Mouse (Mus musculus) CH12.LX (cell line): Measurements from ENCODE around the gene Fam160a1. TPM values are rescaled to one million over a fixed set of nuclear protein-coding genes. Genes with fewer than 3 reads are reported as not detected.

ENCODE experiments used
- DNase-seq: peaks from one replicate; pipeline ENCODE4 v3.0.0-alpha.2; 2013; ENCODE audit errors: extremely low read depth
- H3K27ac ChIP-seq: 2 replicates; pipeline ENCODE4 v1.5.1; 2012; ENCODE audit warnings: low read depth, mild to moderate bottlenecking, control low read depth, moderate library complexity; ENCODE audit not compliant: insufficient read depth
- H3K27me3 ChIP-seq: replicated peaks from 2 replicates; pipeline ENCODE3; 2012; ENCODE audit warnings: inconsistent platforms
- H3K36me3 ChIP-seq, 2 experiments: replicated peaks in 1 of 2; 2 replicates each; pipeline versions ENCODE3 to v1.6.1; 2012; ENCODE audit warnings: inconsistent platforms in 1 of 2, low read length in 1 of 2, mild to moderate bottlenecking in 1 of 2, mixed read lengths in 1 of 2, moderate library complexity in 1 of 2; ENCODE audit not compliant: control insufficient read depth in 1 of 2, insufficient read depth in 1 of 2
- H3K4me1 ChIP-seq, 2 experiments: 2 replicates each; pipeline ENCODE4 v1.6.1; 2012; ENCODE audit warnings: inconsistent platforms in 1 of 2, moderate library complexity in 1 of 2; ENCODE audit not compliant: insufficient read depth in 2 of 2, control insufficient read depth in 1 of 2
- H3K4me2 ChIP-seq: 2 replicates; pipeline ENCODE4 v1.6.1; 2012; ENCODE audit warnings: low read depth, mild to moderate bottlenecking, control low read depth; ENCODE audit not compliant: poor library complexity, insufficient read depth, severe bottlenecking
- H3K4me3 ChIP-seq, 3 experiments: fragments of 150-350 bp in 1 of 3; sonication (generic) in 1 of 3; replicated peaks in 1 of 3; 2 replicates each; pipeline versions ENCODE3 to v1.5.1; 2011 to 2012; ENCODE audit warnings: low read depth in 2 of 3, low read length in 2 of 3, mild to moderate bottlenecking in 2 of 3, moderate library complexity in 2 of 3, control low read depth in 1 of 3, improper control_type of control experiment in 1 of 3, inconsistent platforms in 1 of 3, mixed read lengths in 1 of 3; ENCODE audit not compliant: poor library complexity in 1 of 3
- H3K79me2 ChIP-seq: replicated peaks from 2 replicates; pipeline ENCODE4 v1.6.1; 2012; ENCODE audit warnings: mild to moderate bottlenecking, moderate library complexity; ENCODE audit not compliant: control insufficient read depth, poor library complexity, insufficient read depth, severe bottlenecking; ENCODE audit errors: extremely low read depth
- H3K9ac ChIP-seq: 2 replicates; pipeline ENCODE4 v1.6.1; 2012; ENCODE audit warnings: low read depth, mild to moderate bottlenecking, control low read depth, moderate library complexity; ENCODE audit not compliant: insufficient read depth
- H3K9me3 ChIP-seq: replicated peaks from 2 replicates; pipeline ENCODE3; 2012; ENCODE audit warnings: low read length, inconsistent platforms, mixed read lengths
- BHLHE40 ChIP-seq: IDR thresholded peaks from 2 replicates; pipeline ENCODE4 v1.6.1; 2011; ENCODE audit warnings: mild to moderate bottlenecking, low read depth, low read length, improper control_type of control experiment
- CTCF ChIP-seq, 2 experiments: IDR thresholded peaks in 1 of 2; conservative IDR thresholded peaks in 1 of 2; 2 replicates each; pipeline ENCODE4 v1.5.1; 2011 to 2012; ENCODE audit warnings: low read depth in 2 of 2, low read length in 2 of 2, improper control_type of control experiment in 1 of 2, inconsistent platforms in 1 of 2, mild to moderate bottlenecking in 1 of 2, moderate library complexity in 1 of 2
- E2F4 ChIP-seq: IDR thresholded peaks from 2 replicates; pipeline ENCODE4 v1.6.1; 2011; ENCODE audit warnings: low read depth, low read length, improper control_type of control experiment; ENCODE audit not compliant: insufficient replicate concordance
- EP300 ChIP-seq: IDR thresholded peaks from 2 replicates; pipeline ENCODE4 v1.6.1; 2011; ENCODE audit warnings: low read length, improper control_type of control experiment
- GABPA ChIP-seq: IDR thresholded peaks from 2 replicates; pipeline ENCODE4 v1.6.1; 2012; ENCODE audit warnings: low read depth, low read length, improper control_type of control experiment, inconsistent platforms; ENCODE audit not compliant: insufficient replicate concordance
- HCFC1 ChIP-seq: IDR thresholded peaks from 2 replicates; pipeline ENCODE4 v1.6.1; 2012; ENCODE audit warnings: low read depth, mild to moderate bottlenecking, inconsistent platforms, low read length, improper control_type of control experiment
- IRF4 ChIP-seq: IDR thresholded peaks from 2 replicates; pipeline ENCODE4 v1.6.1; 2014; ENCODE audit warnings: low read depth, mild to moderate bottlenecking, inconsistent platforms, low read length, improper control_type of control experiment
- MAFK ChIP-seq: IDR thresholded peaks from 2 replicates; pipeline ENCODE4 v1.6.1; 2011; ENCODE audit warnings: low read length, improper control_type of control experiment; ENCODE audit not compliant: insufficient replicate concordance
- MAZ ChIP-seq: IDR thresholded peaks from 2 replicates; pipeline ENCODE4 v1.6.1; 2012; ENCODE audit warnings: low read depth, mild to moderate bottlenecking, inconsistent platforms, low read length, improper control_type of control experiment, moderate library complexity
- MEF2A ChIP-seq: IDR thresholded peaks from 2 replicates; pipeline ENCODE4 v1.6.1; 2014; ENCODE audit warnings: low read depth, mild to moderate bottlenecking, inconsistent platforms, low read length, improper control_type of control experiment, borderline replicate concordance
- MXI1 ChIP-seq: IDR thresholded peaks from 2 replicates; pipeline ENCODE4 v1.6.1; 2011; ENCODE audit warnings: mild to moderate bottlenecking, low read depth, low read length, improper control_type of control experiment
- MYC ChIP-seq: IDR thresholded peaks from 2 replicates; pipeline ENCODE4 v1.6.1; 2011; ENCODE audit warnings: low read depth, mild to moderate bottlenecking, improper control_type of control experiment, low read length
- NELFE ChIP-seq: IDR thresholded peaks from 2 replicates; pipeline ENCODE4 v1.6.1; 2011; ENCODE audit warnings: low read depth, low read length, improper control_type of control experiment
- NRF1 ChIP-seq: IDR thresholded peaks from 2 replicates; pipeline ENCODE4 v1.6.1; 2014; ENCODE audit warnings: low read depth, mild to moderate bottlenecking, inconsistent platforms, low read length, improper control_type of control experiment, moderate library complexity
- PAX5 ChIP-seq: IDR thresholded peaks from 2 replicates; pipeline ENCODE4 v1.6.1; 2012; ENCODE audit warnings: low read length, inconsistent platforms, mixed read lengths
- POLR2A ChIP-seq: IDR thresholded peaks from 2 replicates; pipeline ENCODE4 v1.6.1; 2011; ENCODE audit warnings: low read depth, mild to moderate bottlenecking, improper control_type of control experiment, low read length
- POLR2AphosphoS2 ChIP-seq: IDR thresholded peaks from 2 replicates; pipeline ENCODE4 v1.6.1; 2011; ENCODE audit warnings: low read depth, low read length, improper control_type of control experiment
- RAD21 ChIP-seq: IDR thresholded peaks from 2 replicates; pipeline ENCODE4 v1.6.1; 2011; ENCODE audit warnings: low read depth, mild to moderate bottlenecking, low read length, improper control_type of control experiment, moderate library complexity
- RCOR1 ChIP-seq: conservative IDR thresholded peaks from 2 replicates; pipeline ENCODE4 v1.6.1; 2012; ENCODE audit warnings: low read depth, mild to moderate bottlenecking, inconsistent platforms, low read length, improper control_type of control experiment
- SIN3A ChIP-seq: IDR thresholded peaks from 2 replicates; pipeline ENCODE4 v1.6.1; 2012; ENCODE audit warnings: low read length, improper control_type of control experiment, inconsistent platforms
- SMC3 ChIP-seq: IDR thresholded peaks from 2 replicates; pipeline ENCODE4 v1.6.1; 2011; ENCODE audit warnings: low read depth, low read length, improper control_type of control experiment
- TBP ChIP-seq: conservative IDR thresholded peaks from 2 replicates; pipeline ENCODE4 v1.6.1; 2011; ENCODE audit warnings: low read depth, low read length, improper control_type of control experiment
- TCF12 ChIP-seq: IDR thresholded peaks from 2 replicates; pipeline ENCODE4 v1.6.1; 2014; ENCODE audit warnings: low read depth, mild to moderate bottlenecking, inconsistent platforms, low read length, improper control_type of control experiment
- USF1 ChIP-seq: IDR thresholded peaks from 2 replicates; pipeline ENCODE4 v1.6.1; 2014; ENCODE audit warnings: low read depth, mild to moderate bottlenecking, inconsistent platforms, low read length, improper control_type of control experiment
- ZC3H11A ChIP-seq: IDR thresholded peaks from 2 replicates; pipeline ENCODE4 v1.6.1; 2012; ENCODE audit warnings: low read depth, mild to moderate bottlenecking, inconsistent platforms, low read length, improper control_type of control experiment
- ZNF384 ChIP-seq: IDR thresholded peaks from 2 replicates; pipeline ENCODE4 v1.6.1; 2012; ENCODE audit warnings: low read depth, low read length, improper control_type of control experiment, inconsistent platforms
- dilution Hi-C: fragments of 300-500 bp; cut with MboI; formaldehyde crosslinking; loops from 2 replicates; pipeline ENCODE4 v1.14.3; 2020; ENCODE audit warnings: low sequenced_read_pairs; ENCODE audit not compliant: extremely low pct_unique_long_range_greater_than_20kb, extremely low pct_ligation_motif_present
- in situ Hi-C: fragments of 300-500 bp; cut with MboI; formaldehyde crosslinking; loops from 3 replicates; pipeline ENCODE4 v1.14.3; 2019; ENCODE audit warnings: low sequenced_read_pairs, low pct_ligation_motif_present, low pct_unique_long_range_greater_than_20kb, mixed read lengths
- polyA plus RNA-seq: library from polyadenylated mRNA; unstranded; fragments of >175 nt; gene quantifications from 2 replicates; pipeline ENCODE4 v1.2.1, GENCODE M21; 2012; ENCODE audit warnings: low read depth; ENCODE audit not compliant: insufficient read length
- total RNA-seq, 2 experiments: library from RNA; depleted of rRNA; stranded (reverse); fragments of 300-350 nt in 1 of 2; fragments of >200 nt in 1 of 2; gene quantifications; 2 replicates each; pipeline ENCODE4 v1.2.3; 2012 to 2014

The Fam160a1 gene
- total and polyA plus RNA-seq, 3 experiments: 0.17 to 0.41 (median 0.20) TPM

DNA sequence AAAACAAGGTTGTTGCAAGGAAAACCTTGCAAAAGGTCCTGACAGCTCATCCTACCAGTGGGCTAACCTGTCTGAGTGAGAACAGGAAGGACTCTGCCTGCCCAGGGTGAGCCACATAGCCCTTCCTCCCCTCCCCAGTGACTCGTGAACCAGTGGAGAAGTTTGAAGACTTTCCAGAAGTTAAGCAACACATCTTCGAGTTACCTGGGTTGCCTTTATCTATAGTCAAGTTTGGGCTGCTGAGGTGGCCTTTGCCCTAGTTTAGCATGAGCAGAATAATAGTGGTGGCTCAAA lies 182.0 kb downstream of the Fam160a1 start:
- peaks cover 7 to 9% of the 10 kb centered on the region in 2 experiments; a peak in 3 of 4 replicates for H3K4me1 ChIP-seq
- H3K9me3 ChIP-seq: no peaks in the 10 kb centered on the region
- no peak for DNase-seq
- H3K27me3 ChIP-seq: no peaks in the 10 kb centered on the region
- dilution Hi-C loops: no loop called here
- in situ Hi-C loops: no loop called here
- no peak for TF ChIP-seq E2F4
- TF ChIP-seq MYC: no peak
- no peak for TF ChIP-seq IRF4
- no peak for TF ChIP-seq EP300
- TF ChIP-seq ZNF384: no peak
- TF ChIP-seq PAX5: no peak
- TF ChIP-seq MEF2A: no peak
- no peak for TF ChIP-seq MAFK
- no peak for TF ChIP-seq NELFE
- TF ChIP-seq GABPA: no peak
- no peak for TF ChIP-seq NRF1
- TF ChIP-seq RCOR1: no peak
- TF ChIP-seq, all 38 proteins: peak for 0
- no peak overlapping the region for H3K9ac ChIP-seq
- H3K4me2 ChIP-seq: no peak overlapping the region
- peaks cover 17 to 82% of the 10 kb centered on the region in 2 experiments for H3K36me3 ChIP-seq
- no peaks in the 10 kb centered on the region for H3K79me2 ChIP-seq
- no peak overlapping the region for H3K4me3 ChIP-seq
- no peak overlapping the region for H3K27ac ChIP-seq

DNA sequence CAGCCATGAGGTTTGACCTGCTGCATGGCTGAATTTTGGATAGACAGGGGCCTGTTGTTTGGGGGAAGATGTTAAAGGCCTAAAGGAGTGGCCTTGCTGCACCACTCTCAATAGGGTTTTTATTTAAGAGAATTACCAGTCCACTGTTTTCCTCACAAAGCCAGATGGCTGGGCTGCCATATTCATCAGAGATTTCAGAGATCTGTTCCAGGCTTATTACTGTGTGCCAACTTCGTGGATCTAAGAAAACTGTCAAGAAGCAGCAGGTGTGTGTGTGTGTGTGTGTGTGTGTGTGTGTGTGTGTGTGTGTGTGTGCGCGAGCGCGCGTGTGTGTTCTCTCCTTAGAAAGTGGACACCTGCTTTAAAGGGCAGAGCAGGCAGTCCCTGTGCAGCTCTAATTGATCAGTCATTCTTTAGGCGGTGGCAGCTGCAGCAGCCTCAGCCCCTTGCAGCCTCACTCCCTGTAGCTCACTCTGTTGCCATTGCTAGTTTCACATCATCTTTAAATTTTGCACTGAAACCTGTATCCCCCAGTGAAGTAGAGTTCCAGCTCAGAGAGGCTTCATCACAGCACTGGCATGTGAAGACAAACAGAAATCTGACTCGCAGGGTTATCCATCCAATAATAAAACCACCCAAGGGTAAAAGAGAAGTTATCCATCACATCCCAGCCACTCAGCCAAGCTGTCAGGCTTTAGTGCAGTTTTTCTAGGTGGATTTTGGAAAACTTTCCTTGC lies 182.5 kb downstream of the Fam160a1 start:
- Histone ChIP-seq H3K27ac (no peak overlapping the region), H3K4me1 (peaks cover 7 to 9% of the 10 kb centered on the region in 2 experiments), H3K4me2 (no peak overlapping the region), H3K4me3 (no peak overlapping the region)
- dilution Hi-C loops: no loop called here
- in situ Hi-C loops: no loop called here
- TF ChIP-seq RAD21 (no peak), SMC3 (no peak), SIN3A (no peak), MXI1 (no peak), HCFC1 (no peak), TCF12 (no peak), USF1 (no peak), POLR2A (no peak), BHLHE40 (no peak), ZC3H11A (no peak), MAZ (no peak), CTCF (conservative IDR thresholded peaks at IDR 0.05 in 1 of 2, IDR thresholded peaks at IDR 0.05 in 1 of 2; ENCODE audit: low read depth in 2 of 2, low read length in 2 of 2) (no peak), MAFK (no peak), RCOR1 (no peak), POLR2AphosphoS2 (no peak), NELFE (no peak), EP300 (no peak), TBP (no peak)
- TF ChIP-seq, all 38 proteins: peak for 0
- H3K36me3 ChIP-seq: peaks cover 21 to 81% of the 10 kb centered on the region in 2 experiments
- DNase-seq: no peak
- no peaks in the 10 kb centered on the region for H3K27me3 ChIP-seq
- no peaks in the 10 kb centered on the region for H3K79me2 ChIP-seq
- no peaks in the 10 kb centered on the region for H3K9me3 ChIP-seq
- H3K9ac ChIP-seq: no peak overlapping the region
